Mouse (Mus musculus): Measurements from ENCODE around the gene Kndc1.

- TF ChIP-seq POLR2A (IDR thresholded peaks at IDR 0.05; ENCODE audit: low read depth, low read length) (no peak), CTCF (IDR thresholded peaks at IDR 0.05; ENCODE audit: borderline replicate concordance, insufficient read depth, low read length) (no peak)
Observed at GRCm38 (mm10) chr7:139898606-139899005, 4.1 kb downstream of the Kndc1 start.
